Mouse (Mus musculus): ENCODE results near the gene Gsto2.
"Not testable (repeated sequence)": the region's sequence is repeated elsewhere in the genome, so short reads cannot be mapped to it uniquely, and the experiment has no call there.

Gsto2 gene

GRCm38 (mm10) chr19:47865353-47865947 lies at the start of gene Gsto2:
TSS of gene Gsto2 (plus strand) at chr19:47865534.
- ATAC-seq (ENCODE audit: low TSS enrichment): peak; percentile 99

DNA sequence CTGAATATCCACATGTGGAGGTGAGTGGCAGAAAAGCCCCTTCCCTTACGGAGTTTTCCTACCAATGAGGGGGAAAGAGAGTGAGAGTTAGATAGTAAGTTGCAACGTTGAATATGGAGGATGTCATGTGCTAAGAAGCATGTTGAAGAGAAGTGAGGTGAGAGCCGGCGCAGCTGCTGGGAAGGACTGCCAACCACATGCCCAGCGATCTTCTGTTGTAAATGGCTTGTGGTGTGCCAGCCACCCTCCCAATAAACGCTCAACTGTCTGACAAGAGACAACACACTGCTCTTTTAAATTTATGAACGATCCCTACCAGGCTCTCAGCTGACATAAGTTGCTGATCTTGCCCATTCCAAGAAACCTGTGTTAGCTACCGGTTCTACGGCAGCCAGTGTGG lies 47.6 kb upstream of the Gsto2 start:
- ATAC-seq (ENCODE audit: low TSS enrichment): peak; percentile 52

DNA sequence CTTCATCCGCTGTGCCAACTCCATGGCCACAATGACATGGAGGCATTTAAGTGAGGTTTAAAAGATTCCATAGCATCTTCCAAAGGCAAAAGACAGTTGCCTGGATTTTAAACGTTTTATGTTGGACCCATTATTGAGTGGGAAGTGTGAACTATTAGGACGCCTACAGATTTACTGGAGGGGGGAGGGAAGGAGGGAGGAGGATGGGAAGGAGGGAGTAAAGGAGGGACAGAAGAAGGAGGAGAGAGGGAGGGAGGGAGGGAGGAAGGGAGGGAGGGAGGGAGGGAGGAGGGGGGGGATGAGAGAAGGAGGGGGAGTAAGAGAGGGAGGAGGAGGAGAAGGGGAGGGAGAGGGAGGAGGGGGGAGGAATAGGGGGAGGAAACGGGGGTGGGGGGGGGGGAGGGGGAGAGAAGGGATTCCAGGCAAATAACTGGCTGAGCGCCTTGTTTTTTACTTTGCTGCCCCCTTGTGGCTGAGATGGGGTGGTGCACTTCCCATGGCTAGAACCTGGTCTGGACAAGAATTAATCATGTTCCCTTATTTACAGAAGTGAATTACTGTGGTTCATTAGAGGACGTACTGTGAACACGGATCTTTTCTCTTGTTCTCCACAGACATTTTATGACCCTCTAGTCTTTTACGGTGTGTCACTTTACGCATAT lies 44.4 kb upstream of the Gsto2 start:
- peak; percentile 52; the same call in 1 of the 2 replicates for ATAC-seq (ENCODE audit: low TSS enrichment)

GRCm38 (mm10) chr19:47821494-47821872 lies 43.9 kb upstream of the Gsto2 start:
- ATAC-seq (ENCODE audit: low TSS enrichment): no peak

GRCm38 (mm10) chr19:47822143-47822796 lies 43.1 kb upstream of the Gsto2 start:
- no peak for ATAC-seq (ENCODE audit: low TSS enrichment)

DNA sequence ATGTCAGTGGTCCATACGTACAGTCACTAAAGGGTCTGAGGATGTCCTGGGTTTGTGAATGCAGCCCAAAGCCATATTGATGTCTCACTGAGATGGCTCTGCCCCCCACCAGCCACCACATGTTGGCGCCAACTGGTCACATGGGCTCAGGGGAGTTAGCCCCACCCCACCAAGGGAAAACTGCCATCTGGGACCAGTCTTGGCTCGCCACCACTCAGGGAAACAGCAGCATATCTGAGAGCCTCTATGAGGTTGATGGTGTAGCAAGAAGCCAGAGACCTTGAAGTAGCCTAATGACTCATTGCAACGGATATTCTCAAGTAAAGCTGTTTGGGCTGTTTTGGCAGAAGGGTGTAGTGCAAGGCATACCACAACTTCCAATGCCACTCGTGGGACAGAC lies 41.3 kb upstream of the Gsto2 start:
- no peak for ATAC-seq (ENCODE audit: low TSS enrichment)

DNA sequence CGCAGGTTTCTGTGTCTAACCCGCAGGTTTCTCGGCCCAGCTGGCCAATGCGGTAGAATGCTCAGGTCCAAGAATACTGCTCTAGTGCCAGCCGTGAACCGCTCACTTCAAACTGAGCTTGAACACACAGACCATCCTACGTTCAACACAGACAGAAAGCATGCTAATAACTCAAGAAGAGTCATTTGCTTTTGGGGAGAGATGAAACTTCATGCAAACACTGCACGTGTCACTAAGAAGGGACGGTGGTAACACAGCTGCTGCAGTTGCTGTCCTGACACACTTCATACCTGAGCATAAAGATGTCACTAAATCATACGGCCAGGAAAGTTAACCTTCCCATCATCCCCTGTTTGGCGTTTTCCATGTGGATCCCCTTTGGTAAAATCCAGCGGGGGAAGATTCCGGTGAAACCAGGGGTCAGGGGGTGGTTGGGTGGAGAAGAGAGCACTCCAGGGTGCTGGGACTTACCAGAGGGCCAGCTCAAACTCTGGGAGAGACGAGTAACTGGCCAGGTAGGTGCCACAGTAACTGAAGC lies 35.4 kb upstream of the Gsto2 start:
- no peak for ATAC-seq (ENCODE audit: low TSS enrichment)

DNA sequence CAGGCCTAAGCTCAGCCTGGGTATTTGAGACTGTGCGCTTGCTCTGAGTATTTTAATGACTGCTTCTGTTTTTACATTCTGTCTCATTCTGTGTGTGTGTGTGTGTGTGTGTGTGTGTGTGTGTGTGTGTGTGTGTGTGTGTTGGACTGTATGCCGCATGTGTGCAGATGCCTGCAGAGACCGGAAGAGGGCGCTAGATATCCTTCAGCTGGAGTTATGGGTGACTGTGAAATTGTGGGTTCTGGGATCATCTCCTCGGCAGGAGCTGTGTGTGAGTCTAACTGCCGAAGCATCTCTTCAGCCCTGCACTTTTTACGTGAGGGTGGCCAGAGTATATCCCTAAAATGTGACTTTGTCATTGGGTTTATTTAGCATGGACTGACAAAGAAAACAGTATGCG lies 34.2 kb upstream of the Gsto2 start:
- no peak for ATAC-seq (ENCODE audit: low TSS enrichment)

GRCm38 (mm10) chr19:47832316-47832715 lies 33.0 kb upstream of the Gsto2 start:
- no peak for ATAC-seq (ENCODE audit: low TSS enrichment)

GRCm38 (mm10) chr19:47834614-47835013 lies 30.7 kb upstream of the Gsto2 start:
- ATAC-seq (ENCODE audit: low TSS enrichment): no peak

DNA sequence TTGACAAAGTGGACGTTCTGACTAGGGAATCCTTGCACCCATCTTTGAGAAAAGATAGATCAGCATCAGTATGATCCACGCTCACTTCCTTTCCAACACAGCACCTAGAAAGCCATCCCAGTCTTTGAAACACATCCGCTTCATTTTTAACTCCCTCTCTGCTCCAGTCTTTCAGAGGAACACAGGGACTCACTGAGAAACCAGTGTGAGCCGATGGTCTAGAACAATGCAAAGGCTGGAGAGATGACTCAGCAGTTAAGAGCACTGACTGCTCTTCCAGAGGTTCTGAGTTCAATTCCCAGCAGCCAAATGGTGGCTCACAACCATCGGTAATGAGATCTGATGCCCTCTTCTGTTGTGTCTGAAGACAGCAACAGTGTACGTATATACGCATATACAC lies 29.6 kb upstream of the Gsto2 start:
- ATAC-seq (ENCODE audit: low TSS enrichment): no peak

DNA sequence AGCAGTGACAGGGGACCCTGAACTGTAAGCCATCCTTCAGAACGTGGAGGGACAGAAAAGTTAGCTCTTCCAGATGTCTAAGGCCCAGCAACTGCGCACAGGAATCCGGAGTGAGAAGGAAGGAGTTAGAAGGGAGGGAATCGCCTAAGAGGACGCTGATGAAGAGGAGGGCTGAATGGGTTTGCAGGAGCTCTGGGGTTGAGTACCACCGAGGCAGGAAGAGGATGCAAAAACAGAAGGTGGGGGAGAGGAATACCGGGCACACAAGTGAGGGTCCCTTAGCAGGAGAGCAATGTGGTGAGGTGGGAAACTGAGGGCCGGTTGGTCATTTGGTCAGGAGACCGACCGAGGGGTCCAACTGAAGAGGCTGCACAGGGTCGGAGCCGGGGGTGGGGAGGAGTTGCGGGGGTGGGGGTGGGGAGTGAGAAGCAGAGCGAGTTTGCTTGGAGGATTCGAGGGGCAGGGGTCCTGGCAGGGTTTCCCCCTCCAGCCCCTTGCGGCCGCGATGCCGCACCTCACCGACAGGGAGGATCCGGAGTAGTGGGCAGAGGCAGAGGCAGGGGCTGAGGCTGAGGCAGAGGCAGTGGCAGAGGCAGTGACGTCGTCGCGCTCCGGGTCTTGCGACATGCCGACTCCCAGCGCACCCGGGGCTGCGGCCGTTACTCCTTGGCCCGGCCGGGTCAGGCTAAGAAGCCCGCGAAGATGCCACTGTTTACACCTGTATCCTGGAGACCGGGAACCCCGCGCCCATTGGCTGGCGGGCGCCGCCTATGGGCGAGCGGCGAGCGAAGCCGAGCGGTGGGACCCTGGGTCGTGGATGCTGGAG lies 28.4 kb upstream of the Gsto2 start:
- peak; percentile 85 for ATAC-seq (ENCODE audit: low TSS enrichment)

GRCm38 (mm10) chr19:47837527-47837901 lies 27.8 kb upstream of the Gsto2 start:
- ATAC-seq (ENCODE audit: low TSS enrichment): peak; percentile 59

- not testable (repeated sequence) for ATAC-seq (ENCODE audit: low TSS enrichment)
Measured at GRCm38 (mm10) chr19:47841234-47841633, 24.1 kb upstream of the Gsto2 start.

- ATAC-seq (ENCODE audit: low TSS enrichment): no peak
Measured at GRCm38 (mm10) chr19:47849735-47850134, 15.6 kb upstream of the Gsto2 start.

- not testable (repeated sequence) for ATAC-seq (ENCODE audit: low TSS enrichment)
Measured at GRCm38 (mm10) chr19:47852131-47852530, 13.2 kb upstream of the Gsto2 start.

DNA sequence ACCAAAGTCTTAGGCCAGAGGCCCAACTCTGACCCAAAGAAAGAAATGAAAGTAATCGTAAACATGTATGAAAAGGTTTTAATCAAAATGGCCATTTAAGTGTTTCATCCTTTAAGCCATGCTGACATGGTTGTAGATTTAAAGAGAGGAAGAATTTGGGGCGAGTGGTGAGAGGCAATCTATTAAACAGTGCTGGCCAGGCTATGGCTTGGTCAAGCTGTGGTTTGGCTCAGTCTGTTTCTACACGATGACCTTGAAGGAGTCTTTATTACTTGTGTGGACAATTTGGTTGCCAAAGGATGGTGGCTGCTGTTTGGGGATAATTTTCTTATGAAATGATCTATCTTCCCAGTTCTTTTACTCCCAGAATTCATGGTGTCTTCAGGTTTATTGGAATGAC lies 12.3 kb upstream of the Gsto2 start:
- no peak for ATAC-seq (ENCODE audit: low TSS enrichment)

DNA sequence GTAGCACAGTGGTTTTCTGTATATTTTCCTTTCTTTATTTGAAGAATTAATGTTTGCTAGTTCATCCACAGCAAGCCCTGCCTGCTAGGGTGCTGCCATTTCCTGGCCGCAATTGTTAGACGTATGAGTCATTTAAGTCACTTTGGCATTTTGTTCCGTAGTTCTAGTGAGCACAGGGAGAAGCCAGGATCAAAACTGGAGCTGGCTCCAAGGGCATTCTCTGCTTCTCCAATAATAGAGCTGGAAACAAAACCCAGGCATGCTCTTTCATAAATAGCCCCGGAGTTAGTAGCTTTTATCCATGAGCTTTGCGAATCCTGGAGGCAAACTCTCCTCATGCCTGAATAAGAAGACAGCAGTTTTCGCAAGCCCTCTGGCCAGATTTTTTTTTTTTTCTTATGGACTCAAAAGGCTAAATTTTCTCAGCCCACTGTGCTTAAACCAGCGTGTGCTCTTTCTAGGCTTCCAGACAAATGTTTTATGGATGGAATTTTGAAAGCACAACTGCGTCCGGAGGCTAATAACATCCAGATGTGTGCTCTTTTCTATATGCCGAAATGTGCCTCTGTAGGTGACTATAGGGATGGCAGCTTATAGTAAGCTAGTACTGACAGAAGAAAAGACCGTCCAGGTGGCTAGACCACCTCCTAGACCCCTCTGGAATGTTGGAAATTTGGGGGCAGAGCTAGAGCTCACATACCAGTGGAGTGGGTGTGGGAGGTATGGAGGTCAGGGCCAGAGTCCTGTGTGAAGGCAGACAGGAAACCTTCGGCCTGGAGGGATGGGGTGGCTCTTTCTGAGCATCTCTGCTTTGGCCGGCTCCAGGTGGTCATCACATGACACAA lies 11.2 kb upstream of the Gsto2 start:
- peak; percentile 66 for ATAC-seq (ENCODE audit: low TSS enrichment)

DNA sequence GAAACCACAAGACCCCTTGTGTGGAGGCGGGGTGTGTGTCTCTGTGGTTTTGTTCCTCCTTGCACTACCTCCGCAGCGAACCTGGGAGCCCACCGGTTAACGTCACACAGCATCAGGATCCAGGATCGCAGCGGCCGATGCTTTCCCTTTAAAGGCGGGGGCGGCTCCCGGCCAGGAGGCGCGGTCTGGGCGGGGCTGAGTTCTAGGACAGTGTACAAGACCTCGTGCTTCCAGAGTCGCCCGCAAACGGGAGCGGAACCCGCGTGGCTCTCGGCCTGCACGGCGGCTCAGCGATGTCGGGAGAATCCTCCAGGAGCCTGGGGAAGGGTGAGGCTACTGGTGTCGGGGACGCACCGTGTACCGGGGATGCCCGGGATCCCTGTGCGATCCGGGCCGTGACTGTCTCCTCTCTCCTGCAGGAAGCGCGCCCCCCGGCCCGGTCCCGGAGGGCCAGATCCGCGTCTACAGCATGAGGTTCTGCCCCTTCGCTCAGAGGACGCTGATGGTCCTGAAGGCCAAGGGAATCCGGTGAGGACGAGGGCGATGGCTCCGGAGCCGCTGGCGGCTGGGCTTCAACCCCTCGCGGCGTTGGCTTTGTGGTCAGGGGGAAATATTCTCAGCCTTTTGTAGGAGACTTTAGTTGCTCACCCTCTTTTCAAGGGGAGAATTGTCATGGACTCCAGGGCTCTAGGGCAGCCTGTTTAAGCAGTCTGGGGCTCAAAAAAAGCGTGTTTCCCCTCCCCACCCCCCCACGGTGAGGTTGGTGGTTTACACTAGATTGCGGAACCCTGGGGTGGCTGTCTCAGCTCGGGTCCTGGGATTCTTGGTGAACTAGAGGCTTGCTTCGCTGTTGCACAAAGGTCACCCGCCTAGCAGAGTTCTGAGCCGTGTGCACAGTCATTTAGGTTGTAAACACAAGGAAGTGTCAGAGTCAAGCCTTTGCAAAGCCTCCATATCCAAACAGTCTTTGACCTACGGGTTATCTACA lies 10.2 kb upstream of the Gsto2 start, which contains the start of gene Gsto1:
TSS of gene Gsto1 (plus strand) at position 175 of the 988 bp plus-strand sequence.
- peak; percentile 95 for ATAC-seq (ENCODE audit: low TSS enrichment)
